Mouse (Mus musculus) common myeloid progenitor, adult 5-6 weeks (primary cell): ENCODE results near the gene Chpf. TPM values are rescaled to one million over a fixed set of nuclear protein-coding genes. Genes with fewer than 3 reads are reported as not detected.

ENCODE experiments used
- ATAC-seq: replicated peaks from 2 replicates; pipeline ENCODE4 v1.8.0; 2016; ENCODE audit warnings: low read depth, mild to moderate bottlenecking, moderate TSS enrichment, inconsistent platforms; ENCODE audit not compliant: poor library complexity, severe bottlenecking
- total RNA-seq: library from RNA; stranded (forward); fragments of 200-1000, 187-1606 nt; gene quantifications from 2 replicates; pipeline ENCODE4 v1.2.3, GENCODE M21; 2017

Chpf gene
- 0.92 and 2.1 TPM in 2 replicates for total RNA-seq

DNA sequence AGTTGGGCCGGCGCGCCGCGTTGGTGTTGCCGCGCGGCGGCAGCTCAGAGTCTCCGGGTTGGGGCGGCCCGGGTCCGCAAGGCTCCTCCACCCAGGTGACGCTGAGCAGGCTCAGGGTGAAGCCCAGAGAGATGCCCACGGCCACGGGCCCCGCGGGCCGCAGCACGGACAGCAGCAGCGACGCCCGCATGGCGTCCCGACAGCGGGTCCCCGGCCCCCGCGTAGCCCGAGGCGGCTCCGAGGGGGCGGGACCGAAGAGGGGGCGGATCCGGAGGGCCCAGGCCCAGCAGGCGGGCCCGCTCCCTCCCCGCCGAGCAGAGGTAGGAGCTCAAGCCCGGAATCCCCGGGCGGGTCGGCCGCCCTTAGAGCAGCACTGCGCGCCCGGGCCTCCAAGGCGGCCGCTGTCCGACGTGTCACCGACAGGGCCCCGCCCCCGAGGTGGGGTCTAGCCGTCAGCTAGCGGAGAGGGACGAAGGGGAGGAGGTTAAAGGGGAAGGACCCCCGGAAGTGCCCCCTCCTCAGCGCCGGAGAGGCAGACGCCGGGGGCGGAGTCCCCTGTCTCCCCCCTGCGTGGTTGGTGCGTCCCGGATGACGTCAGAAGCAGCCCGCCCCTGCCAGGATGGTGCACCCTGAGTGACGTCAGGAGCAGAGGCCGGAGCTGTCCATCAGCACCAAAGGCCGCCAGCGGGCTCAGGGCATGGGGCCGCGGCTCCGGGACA is at the start of gene Chpf, which contains the start of gene Tmem198:
Chpf (minus strand) TSS at position 392 of the 719 bp plus-strand sequence.
Tmem198 (plus strand) TSS at position 617 of the 719 bp plus-strand sequence.
- peak; percentile 84 for ATAC-seq

DNA sequence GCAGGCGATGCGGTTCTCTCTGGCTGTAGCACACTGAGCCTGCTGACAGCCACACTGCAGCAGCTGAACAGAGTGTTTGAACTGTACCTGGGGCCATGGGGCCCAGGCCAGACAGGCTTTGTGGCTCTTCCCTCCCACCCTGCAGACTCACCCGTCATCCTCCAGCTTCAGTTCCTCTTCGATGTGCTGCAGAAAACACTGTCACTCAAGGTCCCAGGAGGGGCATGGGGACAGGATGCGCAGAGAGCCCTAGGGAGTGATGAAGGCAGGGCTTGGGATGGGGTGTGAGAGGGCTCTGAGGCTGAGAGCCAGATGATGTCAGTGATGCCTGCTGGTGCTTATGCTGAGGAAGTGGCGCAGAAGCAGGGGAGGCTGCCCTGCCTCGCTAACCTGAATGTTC is 45.6 kb upstream of the Chpf start:
- ATAC-seq, result no peak

DNA sequence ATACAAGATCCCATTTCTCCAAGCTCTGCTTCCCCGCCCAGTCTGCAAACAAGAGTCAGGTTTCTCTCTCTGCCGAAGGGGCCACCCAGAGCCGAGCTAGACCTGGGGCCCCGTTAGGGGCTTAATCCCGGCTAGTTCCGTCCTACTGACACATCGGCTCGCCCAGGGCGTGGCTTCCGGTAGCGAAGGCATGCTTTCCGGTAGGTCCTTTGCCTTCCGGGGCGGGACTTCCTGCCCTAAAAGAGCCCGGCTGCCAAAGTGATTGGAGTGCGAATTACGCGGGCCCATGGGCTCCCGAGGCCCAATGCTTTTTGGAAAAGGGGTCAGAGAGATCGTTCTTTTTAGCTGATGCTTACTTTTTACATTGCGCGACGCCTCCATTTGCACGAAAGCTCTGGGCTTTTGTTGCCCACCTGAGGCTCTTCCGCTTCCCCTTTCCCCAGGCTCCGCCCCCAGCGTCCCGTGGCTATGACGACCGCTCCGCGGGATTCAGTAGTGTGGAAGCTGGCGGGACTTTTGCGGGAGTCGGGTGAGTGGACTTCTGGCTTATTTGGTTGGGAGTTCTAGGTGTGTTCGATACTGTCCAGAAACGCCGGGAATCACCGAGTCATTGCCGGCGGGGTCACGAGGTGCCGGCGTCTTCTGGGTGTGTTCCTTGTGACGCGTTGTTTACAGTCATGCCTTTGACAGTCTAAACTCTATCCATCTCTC is 42.4 kb upstream of the Chpf start, which contains the start of gene Stk11ip:
Stk11ip (plus strand) TSS at position 209 of the 711 bp plus-strand sequence.
- peak; percentile 97 for ATAC-seq

DNA sequence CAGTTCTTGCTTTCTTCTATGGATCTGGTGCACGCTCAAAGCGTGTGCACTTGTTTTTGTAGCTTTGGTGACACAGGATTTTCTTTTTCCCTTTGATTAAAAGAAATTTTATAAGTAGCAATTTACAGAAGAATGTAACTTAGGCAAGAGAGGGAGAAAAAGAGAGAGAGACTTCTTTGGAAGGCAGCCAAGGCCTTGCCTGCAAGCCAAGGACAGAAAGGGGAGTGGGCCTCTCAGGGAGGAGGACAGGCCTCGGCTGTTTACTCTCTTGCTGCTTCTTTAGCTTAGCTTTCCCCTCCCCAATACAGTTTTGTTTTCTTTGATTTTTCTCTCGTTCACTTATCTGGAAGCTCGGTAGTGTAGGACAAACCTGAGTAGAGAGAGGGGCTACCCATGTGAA is 40.5 kb upstream of the Chpf start:
- ATAC-seq, result no peak

DNA sequence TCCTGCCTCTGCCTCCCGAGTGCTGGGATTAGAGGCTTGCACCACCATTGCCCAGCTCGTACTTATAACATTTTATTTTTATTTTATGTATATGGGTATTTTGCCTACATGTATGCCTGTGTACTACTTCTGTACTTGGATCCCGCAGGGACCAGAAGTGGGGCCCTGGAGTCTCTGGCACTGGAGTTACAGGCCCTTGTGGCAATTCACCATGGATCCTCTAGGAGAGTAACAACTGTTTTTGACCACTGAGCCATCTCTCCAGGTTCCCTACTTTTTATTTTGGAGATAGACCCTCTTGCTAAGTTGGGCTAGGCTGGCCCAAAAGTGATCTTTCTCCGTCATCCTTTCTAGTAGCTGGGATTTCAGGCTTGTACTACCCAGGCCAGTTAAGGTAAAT is 39.3 kb upstream of the Chpf start:
- ATAC-seq, result no peak

DNA sequence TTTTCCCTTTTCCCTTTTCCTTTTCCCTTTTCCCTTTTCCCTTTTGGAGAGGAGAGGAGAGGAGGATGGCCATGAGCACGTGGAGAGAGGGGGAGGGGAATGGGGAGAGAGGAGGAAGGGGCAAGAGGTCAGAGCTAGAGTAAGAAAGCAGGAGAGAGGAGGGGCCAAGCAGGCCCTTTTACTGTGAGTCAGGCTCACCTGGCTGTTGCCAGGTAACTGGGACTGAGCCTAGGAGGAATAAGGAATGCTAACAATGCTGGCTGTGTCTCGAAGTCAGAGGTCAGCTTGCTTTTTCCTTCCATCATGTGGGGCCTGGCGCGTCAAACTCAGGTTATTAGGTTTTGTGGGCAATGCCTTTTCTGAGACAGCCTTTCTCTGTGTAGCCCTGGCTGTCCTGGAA is 38.9 kb upstream of the Chpf start:
- no peak for ATAC-seq

DNA sequence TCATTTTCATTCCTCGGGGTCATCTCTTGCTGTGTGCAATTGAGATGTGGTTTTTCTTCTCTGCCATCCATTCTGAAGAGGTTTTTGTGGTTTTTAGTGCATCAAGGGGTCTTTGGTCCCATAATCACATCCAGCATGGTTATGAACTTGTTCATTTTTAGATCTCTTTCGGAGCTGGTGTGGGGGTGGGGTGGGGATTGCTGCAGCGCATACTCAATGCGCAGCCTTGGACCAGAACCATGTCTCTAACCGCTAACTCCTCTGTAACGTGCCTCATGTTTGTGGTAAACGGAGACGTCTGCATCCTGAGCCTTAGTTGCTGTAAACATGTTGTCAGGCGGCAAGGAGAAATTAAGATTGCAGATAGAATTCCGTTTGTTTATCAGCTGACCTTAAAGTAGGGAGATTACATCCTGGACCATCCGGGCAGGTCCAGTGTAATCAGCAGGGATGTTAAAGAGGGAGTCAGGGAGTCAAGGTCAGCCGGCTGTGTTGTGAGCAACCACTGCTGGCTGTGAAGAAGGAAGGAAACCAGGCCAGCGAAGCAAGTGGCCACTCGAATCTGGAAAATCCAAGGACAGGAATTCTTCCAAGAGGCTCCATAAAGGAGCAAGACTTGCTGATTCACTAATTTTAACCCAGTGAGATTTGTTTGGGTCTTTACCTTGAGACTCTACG is 37.7 kb upstream of the Chpf start:
- no peak for ATAC-seq

DNA sequence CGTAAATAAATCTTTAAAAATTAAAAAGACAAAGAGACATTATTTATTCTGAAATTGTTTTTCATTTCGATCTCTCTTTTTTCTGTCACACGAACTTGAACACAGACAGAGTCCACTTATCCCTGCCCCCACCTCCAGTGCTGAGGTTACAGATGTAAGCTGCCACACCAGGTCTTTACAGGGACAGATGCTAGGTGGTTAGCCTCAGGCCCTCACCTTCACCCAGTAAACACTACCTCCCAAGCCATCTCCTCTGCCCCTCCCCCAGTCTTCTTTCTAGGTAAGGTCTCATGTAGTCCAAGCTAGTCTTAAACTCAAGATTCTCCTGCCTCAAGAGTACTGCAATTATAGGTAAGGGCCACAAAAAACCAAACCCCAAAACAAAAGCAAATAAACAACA is 33.4 kb upstream of the Chpf start:
- no peak for ATAC-seq

DNA sequence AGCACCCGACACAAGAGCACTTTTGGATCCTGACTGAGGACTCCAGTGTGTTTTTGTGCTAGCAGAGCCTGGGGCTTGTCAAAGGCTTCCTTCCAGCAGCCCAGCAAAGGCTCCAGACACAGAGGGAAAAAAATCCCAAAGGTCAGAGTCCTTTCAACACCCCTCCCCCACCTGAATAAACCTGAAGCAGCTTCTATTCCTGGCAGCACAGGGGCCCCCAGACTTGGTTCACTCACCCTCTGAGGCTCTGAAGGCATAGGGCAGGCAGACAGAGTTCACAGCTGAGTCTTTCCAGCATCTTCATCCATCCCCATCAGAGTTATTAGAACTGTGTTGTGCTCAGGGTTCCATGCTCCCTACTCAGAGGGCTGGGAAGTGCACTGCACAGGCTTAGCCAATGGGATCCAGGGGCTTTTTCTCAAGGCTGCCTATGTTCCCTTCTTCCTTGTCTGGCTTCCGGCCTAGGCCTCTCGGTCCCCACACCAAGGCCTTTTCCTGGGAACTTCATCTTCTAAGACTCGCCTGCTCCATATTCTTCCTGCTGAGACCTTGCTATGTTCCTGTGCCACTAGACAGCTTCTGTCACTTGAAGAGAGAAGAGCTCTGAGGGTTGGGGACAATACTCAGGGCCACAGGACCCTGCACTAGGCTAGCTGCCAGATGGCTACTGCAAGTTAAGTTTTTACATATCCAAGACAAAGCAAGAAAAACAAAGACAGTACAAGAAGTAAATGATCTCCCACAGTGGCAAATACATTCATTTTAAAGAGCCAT is 32.5 kb upstream of the Chpf start:
- no peak for ATAC-seq

DNA sequence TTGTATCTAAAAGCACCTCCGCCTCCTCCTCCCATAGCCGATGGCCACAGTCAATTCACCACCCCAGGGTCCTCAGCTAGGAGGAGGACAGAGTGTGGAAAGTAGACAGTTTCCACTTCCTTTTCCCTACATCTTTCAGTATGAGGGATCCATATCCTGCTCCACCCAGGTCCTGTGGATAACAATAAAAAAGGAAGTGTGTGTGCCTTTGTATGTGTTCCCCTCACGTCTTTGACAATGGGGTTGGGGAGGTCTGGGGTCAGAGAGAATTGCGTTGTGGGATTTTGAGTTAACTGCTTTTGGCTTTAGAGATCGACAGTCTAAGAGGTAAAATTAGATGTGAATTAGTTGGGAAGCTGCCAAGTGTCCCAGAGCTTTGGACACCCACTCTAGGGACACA is 31.0 kb upstream of the Chpf start:
- ATAC-seq, result no peak

DNA sequence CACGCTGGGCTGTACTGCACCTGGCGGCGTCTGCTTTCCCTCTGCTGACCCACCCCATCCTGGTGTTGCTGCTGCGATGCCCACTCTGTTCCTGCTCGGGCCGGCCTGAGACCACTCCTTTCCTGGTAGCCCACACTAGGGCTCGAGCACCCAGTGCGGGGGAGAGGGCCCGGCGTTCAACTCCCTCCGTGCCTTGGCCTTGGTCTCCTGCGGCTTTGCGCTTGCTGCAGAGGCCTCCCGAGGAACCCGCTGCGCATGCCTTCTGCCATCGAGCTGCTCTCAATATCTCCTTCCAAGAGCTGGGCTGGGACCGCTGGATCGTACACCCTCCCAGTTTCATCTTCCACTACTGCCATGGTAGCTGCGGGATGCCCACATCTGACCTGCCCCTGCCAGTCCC is 30.5 kb upstream of the Chpf start:
- ATAC-seq, result no peak

DNA sequence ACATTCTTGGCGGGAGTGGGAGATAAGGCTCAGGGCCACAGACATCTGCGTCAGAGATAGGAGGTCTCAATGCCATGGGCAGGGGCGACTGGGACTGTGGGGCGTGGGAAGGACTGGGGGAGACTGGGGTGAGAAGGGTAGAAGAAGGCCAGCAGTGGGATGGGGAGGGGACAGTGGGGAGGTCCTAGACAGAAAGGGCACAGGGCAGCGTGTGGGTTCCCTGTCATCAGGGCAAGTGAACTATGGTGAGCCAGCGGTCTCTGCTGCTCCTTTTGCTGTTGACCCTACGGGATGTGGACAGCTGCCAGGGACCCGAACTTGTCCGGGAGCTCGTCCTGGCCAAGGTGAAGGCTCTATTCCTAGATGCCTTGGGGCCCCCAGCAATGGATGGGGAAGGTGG is 27.9 kb upstream of the Chpf start, which contains the start of gene Inha:
Inha (plus strand) TSS at position 72 of the 400 bp plus-strand sequence.
- no peak for ATAC-seq

DNA sequence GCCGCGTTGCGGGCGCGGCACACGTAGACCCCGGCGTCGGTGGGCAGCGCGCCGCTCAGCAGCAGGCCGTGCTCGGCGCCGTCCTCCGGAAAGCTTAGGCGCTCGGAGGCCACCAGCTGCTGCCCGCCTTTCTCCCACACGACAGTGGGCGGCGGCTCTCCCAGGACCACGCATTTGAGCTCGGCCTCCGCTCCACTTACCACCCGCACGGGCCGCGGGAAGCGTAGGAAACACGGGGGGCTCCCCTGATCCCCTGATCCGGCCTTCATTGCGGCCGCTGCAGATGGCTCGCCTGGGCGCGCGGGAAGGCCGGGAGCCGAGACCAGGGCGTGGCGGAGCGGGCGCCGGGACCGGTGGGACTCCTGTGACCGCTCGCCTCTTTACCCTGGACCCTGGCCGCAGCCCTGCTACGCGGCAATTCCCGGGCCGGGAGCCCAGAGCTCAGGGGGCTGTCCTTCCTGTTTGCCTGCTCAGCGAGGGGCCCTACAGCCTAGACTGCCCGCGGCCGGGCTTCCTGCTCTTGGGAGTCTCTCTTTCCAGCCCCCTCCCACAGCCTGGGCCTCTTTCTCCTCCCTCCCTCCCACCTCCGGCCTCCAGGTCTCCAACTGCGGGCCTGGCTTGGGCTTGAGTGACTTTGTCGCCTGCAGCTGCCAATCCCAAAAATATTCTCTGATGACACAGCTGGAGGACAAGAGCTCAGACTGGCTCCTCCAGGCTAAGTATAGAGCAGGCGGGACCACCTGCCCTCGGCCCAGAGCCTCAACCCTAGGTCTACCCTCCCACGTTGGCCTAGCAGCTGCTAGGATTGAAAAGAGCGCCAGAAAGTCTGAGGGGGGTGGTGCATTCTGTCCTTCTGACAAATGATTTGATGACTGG is 27.1 kb upstream of the Chpf start, which contains the start of gene Obsl1:
Obsl1 (minus strand) TSS at position 497 of the 876 bp plus-strand sequence.
- peak; percentile 42 for ATAC-seq

DNA sequence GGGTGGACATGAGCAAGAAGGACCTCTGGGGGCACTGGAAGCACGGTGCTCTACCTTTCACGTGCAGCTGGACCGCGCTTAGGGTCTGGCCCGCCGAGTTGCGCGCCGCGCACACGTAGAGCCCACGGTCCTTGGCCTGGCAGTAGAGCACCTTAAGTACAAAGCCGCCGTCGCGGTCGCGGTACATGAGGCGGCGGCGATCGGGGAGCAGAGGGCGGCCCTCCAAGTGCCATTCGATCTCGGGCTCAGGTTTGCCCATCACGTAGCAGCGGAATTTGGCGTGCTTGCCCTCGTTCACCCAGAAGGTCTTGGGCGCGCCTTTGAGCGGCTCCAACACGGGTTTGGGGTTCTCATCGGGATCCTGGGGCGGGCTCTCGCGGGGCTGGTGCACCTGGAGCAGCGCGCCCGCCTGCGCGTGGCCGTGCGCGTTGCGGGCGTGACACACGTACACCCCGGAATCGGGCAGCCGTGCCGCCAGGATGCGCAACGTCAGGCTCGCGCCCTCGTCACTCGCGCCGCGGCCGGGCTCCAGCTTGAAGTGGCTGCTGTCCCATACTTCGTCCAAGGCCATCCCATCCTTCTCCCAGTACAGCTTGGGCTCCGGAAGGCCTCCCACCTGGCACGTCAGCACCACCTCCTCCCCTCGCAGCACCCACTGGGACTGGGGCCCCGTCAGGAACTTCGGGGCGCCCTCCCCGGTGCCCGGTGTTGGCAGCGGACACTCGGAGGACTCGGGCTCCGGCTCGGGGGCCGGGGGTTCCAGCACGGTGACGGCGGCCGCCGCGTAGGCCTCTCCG is 26.2 kb upstream of the Chpf start:
- peak; percentile 30; the same call in 1 of the 2 replicates for ATAC-seq

DNA sequence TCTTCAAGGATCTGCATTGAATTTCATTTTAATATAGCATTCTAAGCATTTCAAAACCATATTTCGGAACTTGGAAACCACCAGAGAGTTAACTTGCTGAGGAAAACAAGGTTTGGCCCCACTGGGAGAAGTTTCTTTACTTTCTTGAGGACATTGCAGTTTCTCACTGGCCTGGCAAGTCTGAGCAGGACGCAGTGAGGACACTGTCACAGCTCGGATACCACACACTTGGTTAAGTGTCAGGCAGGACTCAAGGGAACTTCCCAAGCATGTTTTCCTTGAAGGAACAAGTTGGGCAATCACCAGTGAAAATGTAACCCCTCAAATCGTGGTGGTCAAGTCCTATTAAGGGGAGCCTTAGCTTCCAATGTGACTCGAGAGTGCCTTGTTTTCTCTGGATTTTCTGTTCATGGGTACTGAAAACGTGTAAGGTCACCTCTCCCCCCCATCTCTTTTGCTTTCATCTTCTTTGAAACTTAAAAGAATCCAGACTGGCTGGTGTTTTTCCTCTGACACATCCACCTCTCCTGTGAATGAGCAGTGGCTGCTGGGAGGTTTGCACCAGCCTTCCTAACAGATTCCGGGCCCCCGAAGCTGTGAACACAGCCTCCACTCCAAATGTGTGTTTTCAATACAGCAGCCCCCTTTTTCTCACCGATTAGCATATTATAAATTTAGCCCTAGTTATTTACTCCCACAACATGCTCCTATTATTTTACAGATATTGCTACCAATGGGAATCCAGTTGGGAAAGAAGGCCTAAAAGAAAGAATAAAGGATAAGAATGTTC is 25.3 kb upstream of the Chpf start:
- no peak for ATAC-seq

DNA sequence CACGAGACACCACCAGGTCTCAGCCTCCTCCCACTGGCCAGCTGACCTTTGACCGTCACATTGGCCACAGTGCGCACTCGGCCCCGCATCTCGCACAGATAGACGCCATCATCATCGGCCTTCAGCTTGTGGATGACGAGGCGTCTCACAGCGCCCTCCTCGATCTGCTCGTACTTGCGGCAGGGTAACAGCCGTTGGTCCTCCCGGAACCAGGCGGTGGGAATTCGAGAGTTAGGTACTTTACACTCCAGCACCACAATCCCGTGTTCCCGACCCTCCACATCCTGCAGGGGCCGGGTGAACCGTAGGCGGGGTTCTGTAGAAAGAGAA is 24.5 kb upstream of the Chpf start:
- ATAC-seq, result no peak

DNA sequence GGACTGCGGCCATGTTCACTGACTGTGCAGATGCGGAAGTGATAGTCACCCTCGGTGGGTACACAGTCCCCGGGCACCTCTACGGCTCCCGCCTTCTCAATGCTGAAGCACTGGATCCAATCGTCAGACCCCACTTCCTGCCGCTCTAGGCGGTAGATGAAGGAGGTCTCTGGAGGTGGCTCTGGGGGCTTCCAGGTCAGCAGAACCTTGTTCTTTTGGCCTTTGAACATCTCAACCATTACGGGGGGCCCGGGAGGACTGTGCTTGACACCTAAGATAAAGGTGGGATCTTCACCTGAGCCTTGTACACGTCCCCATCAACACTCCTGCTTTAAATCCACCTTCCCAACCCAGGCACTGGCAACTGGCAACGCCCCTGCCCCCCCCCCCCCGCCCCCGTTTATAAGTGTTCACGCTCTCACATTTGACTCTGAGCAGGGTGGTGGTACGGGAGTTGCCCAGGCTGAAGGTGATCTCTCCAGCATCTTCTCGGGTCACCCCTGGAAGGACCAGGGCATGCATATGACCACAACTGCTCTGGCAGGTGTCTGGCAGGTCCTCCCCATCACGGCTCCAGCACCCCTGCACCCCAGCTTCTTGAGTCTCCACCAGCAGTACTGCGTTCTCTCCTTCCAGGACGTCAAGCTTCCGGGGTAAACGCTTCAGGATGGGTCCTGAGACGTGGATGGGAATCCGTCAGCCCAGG is 24.0 kb upstream of the Chpf start:
- no peak for ATAC-seq
